Mouse (Mus musculus) lung, adult 2 months (tissue): ENCODE data around the gene Ino80b.

ENCODE experiments used
- CTCF ChIP-seq: fragments of 200-500 bp; IDR thresholded peaks from 2 replicates; pipeline ENCODE4 v1.5.1; 2011; ENCODE audit warnings: mild to moderate bottlenecking, low read length, control low read depth; ENCODE audit not compliant: insufficient read depth
- POLR2A ChIP-seq: fragments of 200-500 bp; IDR thresholded peaks from 2 replicates; pipeline ENCODE4 v1.6.1; 2011; ENCODE audit warnings: low read depth, mild to moderate bottlenecking, control low read depth, low read length, borderline replicate concordance; ENCODE audit errors: extremely low read depth

GRCm38 (mm10) chr6:83122961-83123360 is 2.3 kb downstream of the Ino80b start:
- TF ChIP-seq CTCF: no peak
- no peak for TF ChIP-seq POLR2A
